Mouse (Mus musculus) forebrain, embryonic 13.5 days (tissue): ENCODE data around the gene Ptgs1. TPM values are rescaled to one million over a fixed set of nuclear protein-coding genes. Genes with fewer than 3 reads are reported as not detected.
"Not testable (repeated sequence)": the region's sequence is repeated elsewhere in the genome, so short reads cannot be mapped to it uniquely, and the experiment has no call there.

Source experiments
- ATAC-seq: fragments of 200-750 bp; cut with Nextera tagmentation; 2 replicates; pipeline ENCODE4 v1.8.0; 2017
- H3K27ac ChIP-seq: fragments of 300-500 bp; sonication (generic); 2 replicates; pipeline ENCODE4 v1.5.1; 2015; ENCODE audit warnings: inconsistent platforms, mild to moderate bottlenecking, moderate library complexity
- H3K27me3 ChIP-seq: fragments of 300-500 bp; sonication (generic); 2 replicates; pipeline ENCODE4 v1.6.1; 2015; ENCODE audit warnings: mild to moderate bottlenecking, inconsistent platforms
- H3K36me3 ChIP-seq: fragments of 300-500 bp; sonication (generic); 2 replicates; pipeline ENCODE4 v1.6.1; 2015; ENCODE audit warnings: mild to moderate bottlenecking, inconsistent platforms; ENCODE audit not compliant: poor library complexity, severe bottlenecking
- H3K4me1 ChIP-seq: fragments of 300-500 bp; sonication (generic); 2 replicates; pipeline ENCODE4 v1.6.1; 2015; ENCODE audit warnings: inconsistent platforms
- H3K4me2 ChIP-seq: fragments of 300-500 bp; sonication (generic); 2 replicates; pipeline ENCODE4 v1.6.1; 2015; ENCODE audit warnings: inconsistent platforms, mild to moderate bottlenecking, moderate library complexity
- H3K4me3 ChIP-seq: fragments of 300-500 bp; sonication (generic); 2 replicates; pipeline ENCODE4 v1.5.1; 2015; ENCODE audit warnings: mild to moderate bottlenecking, inconsistent platforms
- H3K9ac ChIP-seq: fragments of 300-500 bp; sonication (generic); 2 replicates; pipeline ENCODE4 v1.6.1; 2015; ENCODE audit warnings: mild to moderate bottlenecking, inconsistent platforms
- H3K9me3 ChIP-seq: fragments of 300-500 bp; sonication (generic); replicated peaks from 2 replicates; pipeline ENCODE4 v1.6.1; 2016; ENCODE audit warnings: inconsistent platforms
- WGBS: fragments of 180-500 bp; shearing (Covaris S2); methylation state at CpG from one replicate; pipeline ENCODE4 v1.1.7; 2015; 5-methylcytosine and 5-hydroxymethylcytosine counted together
- polyA plus RNA-seq: library from polyadenylated mRNA; unstranded; fragments of >200 nt; fragmentation: Nextera tagmentation; extraction: Ambion mirVana; gene quantifications from 2 replicates; pipeline ENCODE4 v1.2.1, GENCODE M21; 2015

Gene Ptgs1
- 2.2 and 2.4 TPM in 2 replicates for polyA plus RNA-seq

DNA sequence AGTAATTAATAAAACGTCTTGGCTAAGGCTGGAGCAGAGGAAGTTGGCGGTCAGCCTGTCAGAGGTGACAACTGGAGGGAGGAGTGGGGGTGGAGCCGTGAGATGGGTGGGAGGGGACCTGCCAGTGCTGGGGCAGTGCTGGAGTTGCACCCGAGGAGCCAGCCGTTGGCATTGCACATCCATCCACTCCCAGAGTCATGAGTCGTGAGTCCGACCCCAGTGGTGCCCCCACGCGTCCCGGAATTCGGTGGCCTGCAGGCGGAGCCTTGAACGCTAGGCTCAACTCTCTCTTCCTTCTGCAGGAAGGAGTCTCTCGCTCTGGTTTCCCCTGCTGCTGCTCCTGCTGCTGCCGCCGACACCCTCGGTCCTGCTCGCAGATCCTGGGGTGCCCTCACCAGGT is at the start of gene Ptgs1:
Gene Ptgs1 (plus strand): TSS at position 61 of the 400 bp plus-strand sequence.
- no peak for ATAC-seq
- Histone ChIP-seq H3K4me1 (peaks cover 11% of the 10 kb centered on the region), H3K9me3 (no peaks in the 10 kb centered on the region), H3K4me3 (peak within 1 kb of the TSS; percentile 29), H3K9ac (peak within 1 kb of the TSS; percentile 52; the same call in 1 of the 2 replicates), H3K36me3 (no peaks in the 10 kb centered on the region), H3K4me2 (peak within 1 kb of the TSS; percentile 58), H3K27me3 (peaks cover 19% of the 10 kb centered on the region), H3K27ac (no peak within 1 kb of the TSS)
- 1% methylated on average over 18 of the region's 18 CpGs for WGBS

DNA sequence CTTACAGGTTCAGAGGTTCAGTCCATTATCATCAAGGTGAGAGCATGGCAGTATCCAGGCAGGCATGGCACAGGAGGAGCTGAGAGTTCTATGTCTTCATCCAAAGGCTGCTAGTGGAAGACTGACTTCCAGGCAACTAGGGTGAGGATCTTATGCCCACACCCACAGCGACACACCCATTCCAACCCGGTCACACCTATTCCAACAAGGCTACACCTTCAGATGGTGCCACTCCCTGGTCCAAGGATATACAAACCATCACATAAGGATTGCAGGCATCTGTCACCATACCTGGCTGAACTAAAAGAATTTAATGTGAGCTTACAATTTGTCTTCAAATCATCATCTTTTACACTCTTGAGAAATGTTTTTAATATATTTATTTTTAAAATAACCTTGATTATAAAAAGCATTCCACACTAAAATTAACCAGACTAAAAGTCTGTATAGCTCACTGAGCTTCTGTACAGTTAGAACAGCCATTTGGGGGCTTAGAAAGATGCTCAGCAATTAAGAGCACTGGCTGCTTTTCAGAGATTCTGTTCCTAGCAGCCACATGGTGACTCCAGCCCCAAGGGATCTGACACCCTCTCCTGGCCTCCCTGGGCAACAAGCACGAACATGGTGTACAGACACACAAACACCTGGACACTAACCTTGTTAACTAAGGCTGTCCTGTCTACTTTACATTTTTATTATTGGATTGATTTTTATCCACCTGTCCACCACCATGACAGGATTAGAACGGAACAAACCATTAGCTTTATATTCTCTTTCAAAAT is 48.4 kb upstream of the Ptgs1 start:
- not testable (repeated sequence) for H3K4me1 ChIP-seq, H3K27me3 ChIP-seq, ATAC-seq, H3K9me3 ChIP-seq, H3K4me2 ChIP-seq, H3K4me3 ChIP-seq, H3K9ac ChIP-seq, H3K27ac ChIP-seq
- 88% methylated on average over 4 of the region's 4 CpGs for WGBS
- peaks cover 17% of the 10 kb centered on the region for H3K36me3 ChIP-seq

DNA sequence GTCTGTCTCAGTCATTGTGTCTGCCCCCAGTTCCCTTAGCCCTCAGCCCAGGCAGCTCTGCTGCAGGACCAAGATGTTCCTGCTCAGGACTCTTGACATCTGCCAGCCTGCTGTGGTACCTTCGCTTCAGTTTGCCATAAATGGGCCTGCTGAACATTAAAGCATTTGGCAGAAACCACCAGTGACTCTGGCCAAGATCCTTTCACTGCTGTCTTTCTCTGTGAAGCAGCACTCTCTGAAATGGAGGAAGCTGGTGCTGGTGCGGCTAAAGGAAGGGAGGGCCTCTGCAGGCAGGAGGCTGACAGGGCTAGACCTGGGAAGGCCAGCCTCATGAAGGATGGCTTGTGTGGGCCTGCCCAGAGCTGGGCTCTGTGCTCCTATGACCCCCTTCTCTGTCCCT is 46.9 kb upstream of the Ptgs1 start:
- Histone ChIP-seq H3K27me3 (no peaks in the 10 kb centered on the region), H3K9me3 (no peaks in the 10 kb centered on the region), H3K4me1 (no peaks in the 10 kb centered on the region), H3K9ac (no peak overlapping the region), H3K4me2 (no peak overlapping the region), H3K27ac (no peak overlapping the region; the same call in 1 of the 2 replicates), H3K36me3 (peaks cover 6% of the 10 kb centered on the region; the same call in 1 of the 2 replicates), H3K4me3 (no peak overlapping the region)
- ATAC-seq = no peak
- 88% methylated on average over 2 of the region's 2 CpGs for WGBS

- Histone ChIP-seq H3K36me3 (no peaks in the 10 kb centered on the region; the same call in 1 of the 2 replicates), H3K4me2 (no peak overlapping the region), H3K4me3 (no peak overlapping the region), H3K27me3 (no peaks in the 10 kb centered on the region), H3K27ac (no peak overlapping the region), H3K9me3 (no peaks in the 10 kb centered on the region), H3K9ac (no peak overlapping the region), H3K4me1 (no peaks in the 10 kb centered on the region)
- 95% methylated on average over 2 of the region's 2 CpGs for WGBS
- no peak for ATAC-seq
Observed at GRCm38 (mm10) chr2:36184192-36184591, 46.0 kb upstream of the Ptgs1 start.

DNA sequence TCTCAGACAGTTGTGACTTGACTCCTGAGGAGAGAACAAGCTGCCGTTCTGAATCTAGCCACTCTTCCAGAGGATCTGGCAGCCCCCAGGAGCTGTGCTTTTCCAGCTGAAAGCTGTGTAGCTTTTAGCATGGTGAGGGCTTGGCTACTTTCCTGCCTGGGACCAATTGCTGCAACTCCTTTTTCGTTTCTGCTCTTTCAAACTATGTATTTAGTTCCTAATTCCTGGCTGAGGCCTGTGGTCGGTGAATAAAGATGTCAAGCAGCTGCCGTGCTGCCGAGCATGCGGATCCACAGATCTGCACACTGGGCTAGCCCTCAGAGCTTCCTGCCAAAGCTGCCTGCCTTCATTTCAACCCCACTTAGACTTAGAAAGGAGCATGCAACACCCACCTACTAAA is 45.4 kb upstream of the Ptgs1 start:
- Histone ChIP-seq H3K27ac (no peak overlapping the region), H3K27me3 (no peaks in the 10 kb centered on the region), H3K9ac (no peak overlapping the region), H3K9me3 (no peaks in the 10 kb centered on the region), H3K4me1 (no peaks in the 10 kb centered on the region), H3K4me3 (no peak overlapping the region), H3K4me2 (no peak overlapping the region), H3K36me3 (peaks cover under 1% of the 10 kb centered on the region; the same call in 1 of the 2 replicates)
- no peak for ATAC-seq
- WGBS = 81% methylated on average over 6 of the region's 6 CpGs

- H3K4me3 ChIP-seq, H3K27me3 ChIP-seq, H3K27ac ChIP-seq, H3K4me2 ChIP-seq, H3K9me3 ChIP-seq, ATAC-seq, H3K36me3 ChIP-seq, H3K4me1 ChIP-seq, H3K9ac ChIP-seq: not testable (repeated sequence)
- 83% methylated on average over 6 of the region's 6 CpGs for WGBS
Observed at GRCm38 (mm10) chr2:36189200-36189599, 41.0 kb upstream of the Ptgs1 start.

GRCm38 (mm10) chr2:36191098-36191941 is 38.9 kb upstream of the Ptgs1 start:
- Histone ChIP-seq H3K4me3 (no peak overlapping the region), H3K27me3 (no peaks in the 10 kb centered on the region), H3K9ac (no peak overlapping the region), H3K27ac (no peak overlapping the region), H3K4me2 (no peak overlapping the region), H3K36me3 (0 out of 2 replicates have a peak, but pooled peaks cover 5% of the 10 kb centered on the region), H3K9me3 (no peaks in the 10 kb centered on the region), H3K4me1 (0 out of 2 replicates have a peak, but pooled peaks cover 5% of the 10 kb centered on the region)
- WGBS = 55% methylated on average over 12 of the region's 12 CpGs
- no peak for ATAC-seq

GRCm38 (mm10) chr2:36197021-36197420 is 33.2 kb upstream of the Ptgs1 start:
- H3K9me3 ChIP-seq = no peaks in the 10 kb centered on the region
- H3K9ac ChIP-seq = no peak overlapping the region
- H3K4me1 ChIP-seq = peaks cover 16% of the 10 kb centered on the region
- H3K27me3 ChIP-seq = peaks cover 29% of the 10 kb centered on the region
- no peaks in the 10 kb centered on the region for H3K36me3 ChIP-seq
- ATAC-seq = no peak
- no peak overlapping the region for H3K4me3 ChIP-seq
- WGBS = 36% methylated on average over 3 of the region's 3 CpGs
- no peak overlapping the region for H3K4me2 ChIP-seq
- H3K27ac ChIP-seq = no peak overlapping the region

- Histone ChIP-seq H3K27ac (peak overlapping the region; percentile 20; the same call in 1 of the 2 replicates), H3K9me3 (no peaks in the 10 kb centered on the region), H3K4me2 (peak overlapping the region; percentile 45), H3K4me3 (0 out of 2 replicates have a peak overlapping the region, but pooled peaks have one; percentile 7), H3K9ac (peak overlapping the region; percentile 37), H3K4me1 (peaks cover 27% of the 10 kb centered on the region), H3K27me3 (peaks cover 38% of the 10 kb centered on the region), H3K36me3 (no peaks in the 10 kb centered on the region)
- 9% methylated on average over 20 of the region's 20 CpGs for WGBS
- ATAC-seq = peak; percentile 61
Observed at GRCm38 (mm10) chr2:36197919-36198881, 32.0 kb upstream of the Ptgs1 start.

GRCm38 (mm10) chr2:36198882-36199262 is 31.4 kb upstream of the Ptgs1 start:
- Histone ChIP-seq H3K4me1 (peaks cover 33% of the 10 kb centered on the region), H3K27ac (peak overlapping the region; percentile 20; the same call in 1 of the 2 replicates), H3K27me3 (peaks cover 41% of the 10 kb centered on the region), H3K9me3 (no peaks in the 10 kb centered on the region), H3K4me3 (0 out of 2 replicates have a peak overlapping the region, but pooled peaks have one; percentile 7), H3K4me2 (peak overlapping the region; percentile 45), H3K36me3 (no peaks in the 10 kb centered on the region), H3K9ac (peak overlapping the region; percentile 37)
- 7% methylated on average over 3 of the region's 3 CpGs for WGBS
- no peak for ATAC-seq

GRCm38 (mm10) chr2:36200813-36201212 is 29.4 kb upstream of the Ptgs1 start:
- ATAC-seq = no peak

More at GRCm38 (mm10) chr2:36200813-36201212, 29.4 kb upstream of the Ptgs1 start:
- Histone ChIP-seq H3K27me3 (peaks cover 55% of the 10 kb centered on the region), H3K4me2 (no peak overlapping the region), H3K9ac (no peak overlapping the region), H3K9me3 (no peaks in the 10 kb centered on the region), H3K36me3 (no peaks in the 10 kb centered on the region), H3K27ac (no peak overlapping the region), H3K4me3 (no peak overlapping the region), H3K4me1 (peaks cover 38% of the 10 kb centered on the region)
- 91% methylated on average over 2 of the region's 2 CpGs for WGBS
